Mouse (Mus musculus): ENCODE measurements around the gene Fkbp10. TPM values are rescaled to one million over a fixed set of nuclear protein-coding genes. Genes with fewer than 3 reads are reported as not detected.

Gene Fkbp10
- not detected for polyA plus RNA-seq (2017; shearing (Covaris generic))

GRCm38 (mm10) chr11:100414914-100415822 lies at the start of gene Fkbp10:
Gene Fkbp10 (plus strand): TSS chr11:100415697.

GRCm38 (mm10) chr11:100397600-100398389 lies 17.7 kb upstream of the Fkbp10 start, which contains the start of gene Jup:
Gene Jup (minus strand): TSS chr11:100397763.

DNA sequence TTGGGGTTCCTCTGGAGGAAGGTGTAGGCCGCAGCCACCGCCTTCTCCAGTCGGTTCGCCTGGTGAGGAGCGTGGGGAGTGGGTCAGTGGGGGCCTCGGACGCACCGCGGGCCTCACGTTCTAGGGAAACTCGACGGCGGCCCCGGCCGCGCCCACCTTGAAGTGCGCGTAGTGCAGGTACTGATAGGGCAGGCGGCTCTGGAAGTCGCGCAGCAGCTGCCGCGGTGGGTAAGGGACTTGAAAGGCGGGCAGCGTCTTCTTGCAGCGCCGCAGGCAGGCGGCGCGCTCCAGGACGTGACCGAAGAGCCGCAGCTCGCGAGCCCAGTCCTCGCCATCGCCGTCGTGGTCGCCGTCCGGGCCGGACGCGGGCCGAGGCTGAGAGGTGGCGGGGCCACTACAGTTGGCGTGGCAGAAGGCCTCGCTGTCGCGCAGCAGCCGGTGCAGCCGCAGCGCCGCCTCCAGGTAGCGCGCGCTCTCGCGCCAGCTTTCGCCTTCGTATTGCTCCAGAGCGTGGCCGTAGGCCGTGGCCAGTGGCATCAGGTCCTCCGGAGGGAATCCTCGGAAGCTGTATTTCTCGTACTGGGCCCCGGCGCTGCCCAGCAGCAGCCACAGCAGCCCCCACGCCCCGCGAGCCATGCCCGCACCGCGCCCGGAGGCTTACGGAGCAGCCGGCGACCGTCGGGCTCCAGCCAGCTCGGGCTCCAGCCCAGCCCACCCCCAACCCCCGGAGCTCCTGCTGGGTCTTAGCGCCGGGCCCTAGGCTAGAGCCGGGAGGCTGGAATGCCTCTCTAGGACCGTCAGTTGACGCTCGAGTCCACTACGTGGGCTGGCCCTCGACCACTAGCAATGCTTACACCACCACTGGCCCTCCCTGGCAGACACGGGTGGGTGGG lies 1.2 kb upstream of the Fkbp10 start, which contains the start of gene P3h4:
P3h4 (minus strand) TSS at position 816 of the 893 bp plus-strand sequence.

GRCm38 (mm10) chr11:100441797-100442196 lies 26.3 kb downstream of the Fkbp10 start, which contains the start of the genes Nt5c3b and Klhl10:
Gene Nt5c3b (minus strand): TSS chr11:100441808.
Gene Klhl10 (plus strand): TSS chr11:100441917.

GRCm38 (mm10) chr11:100472197-100472934 lies 56.9 kb downstream of the Fkbp10 start, which contains the start of gene Klhl11:
Gene Klhl11 (minus strand): TSS chr11:100472741.

Other genes starting within 250 kb of the Fkbp10 start
- gene Krt9, start 222.5 kb upstream of the Fkbp10 start, polyA plus RNA-seq (2017; shearing (Covaris generic)) = not detected
- gene Krt14, start 208.1 kb upstream of the Fkbp10 start, polyA plus RNA-seq (2017; shearing (Covaris generic)) = not detected
- gene Krt16, start 166.8 kb upstream of the Fkbp10 start, polyA plus RNA-seq (2017; shearing (Covaris generic)) = not detected
- 0.24 TPM for gene Krt17, start 154.7 kb upstream of the Fkbp10 start, polyA plus RNA-seq (2017; shearing (Covaris generic))
- not detected for gene Krt42, start 145.8 kb upstream of the Fkbp10 start, polyA plus RNA-seq (2017; shearing (Covaris generic))
- 5,204 TPM for gene Eif1, start 95.8 kb upstream of the Fkbp10 start, polyA plus RNA-seq (2017; shearing (Covaris generic))
- gene Gast, start 81.3 kb upstream of the Fkbp10 start, polyA plus RNA-seq (2017; shearing (Covaris generic)) = not detected
- 1.3 TPM for gene Hap1, start 59.6 kb upstream of the Fkbp10 start, polyA plus RNA-seq (2017; shearing (Covaris generic))
- 0.87 TPM for gene Jup, start 17.9 kb upstream of the Fkbp10 start, polyA plus RNA-seq (2017; shearing (Covaris generic))
- gene P3h4, start 861 bp upstream of the Fkbp10 start, polyA plus RNA-seq (2017; shearing (Covaris generic)) = not detected
- gene Nt5c3b, start 26.1 kb downstream of the Fkbp10 start, polyA plus RNA-seq (2017; shearing (Covaris generic)) = 86.3 TPM
- gene Klhl10, start 26.2 kb downstream of the Fkbp10 start, polyA plus RNA-seq (2017; shearing (Covaris generic)) = 0.42 TPM
- gene Klhl11, start 57.0 kb downstream of the Fkbp10 start, polyA plus RNA-seq (2017; shearing (Covaris generic)) = 6.8 TPM
- gene Acly, start 112.3 kb downstream of the Fkbp10 start, polyA plus RNA-seq (2017; shearing (Covaris generic)) = 187 TPM
- 0.14 TPM for gene Ttc25, start 129.9 kb downstream of the Fkbp10 start, polyA plus RNA-seq (2017; shearing (Covaris generic))
- gene Cnp, start 159.2 kb downstream of the Fkbp10 start, polyA plus RNA-seq (2017; shearing (Covaris generic)) = 118 TPM
- 13.1 TPM for gene Nkiras2, start 203.5 kb downstream of the Fkbp10 start, polyA plus RNA-seq (2017; shearing (Covaris generic))
- gene Dnajc7, start 204.5 kb downstream of the Fkbp10 start, polyA plus RNA-seq (2017; shearing (Covaris generic)) = 444 TPM